Mouse (Mus musculus): Measurements from ENCODE around the gene Ppm1d. TPM values are rescaled to one million over a fixed set of nuclear protein-coding genes. Genes with fewer than 3 reads are reported as not detected.
A peak's percentile ranks its signal among the peaks of the same experiment; 100 is the strongest.

Ppm1d gene
- polyA plus RNA-seq, 2 experiments = 14.4 to 17.4 TPM

- no peak for DNase-seq (ENCODE audit: low spot score)
- no peak overlapping the region for H3K4me2 ChIP-seq (replicated peaks; ENCODE audit: low read depth, low read length, severe bottlenecking)
- no peak for ATAC-seq (ENCODE audit: low FRiP score, low read depth)
- no peak overlapping the region for H3K27ac ChIP-seq (replicated peaks; ENCODE audit: low read depth, low read length)
- no peak overlapping the region for H3K4me3 ChIP-seq (replicated peaks; ENCODE audit: low read length)
- no peaks in the 10 kb centered on the region for H3K4me1 ChIP-seq (ENCODE audit: control insufficient read depth, insufficient read depth, low read length)
- 94% methylated on average over 7 of the region's 7 CpGs for WGBS
- no peak overlapping the region for H3K9ac ChIP-seq (ENCODE audit: low read depth, low read length, severe bottlenecking)
- peaks cover 40% of the 10 kb centered on the region for H3K36me3 ChIP-seq (ENCODE audit: control insufficient read depth, insufficient read depth, low read length)
- H3K27me3 ChIP-seq (ENCODE audit: control insufficient read depth, insufficient read depth, low read length) = no peaks in the 10 kb centered on the region
- TF ChIP-seq POLR2A (IDR thresholded peaks at IDR 0.05; ENCODE audit: borderline replicate concordance, extremely low read depth, insufficient read depth, insufficient read length) = no peak
- H3K9me3 ChIP-seq (ENCODE audit: control insufficient read depth, low read length) = no peaks in the 10 kb centered on the region
Measured at GRCm38 (mm10) chr11:85329167-85329894, 18.3 kb downstream of the Ppm1d start.

- H3K9ac ChIP-seq (ENCODE audit: low read depth, low read length, severe bottlenecking) = no peak overlapping the region
- ATAC-seq (ENCODE audit: low FRiP score, low read depth) = no peak
- no peak overlapping the region for H3K27ac ChIP-seq (replicated peaks; ENCODE audit: low read depth, low read length)
- 45% methylated on average over 4 of the region's 4 CpGs for WGBS
- H3K36me3 ChIP-seq (ENCODE audit: control insufficient read depth, insufficient read depth, low read length) = peaks cover 64% of the 10 kb centered on the region
- no peaks in the 10 kb centered on the region for H3K27me3 ChIP-seq (ENCODE audit: control insufficient read depth, insufficient read depth, low read length)
- no peak overlapping the region for H3K4me2 ChIP-seq (replicated peaks; ENCODE audit: low read depth, low read length, severe bottlenecking)
- no peak overlapping the region for H3K4me3 ChIP-seq (replicated peaks; ENCODE audit: low read length)
- no peak for TF ChIP-seq POLR2A (IDR thresholded peaks at IDR 0.05; ENCODE audit: borderline replicate concordance, extremely low read depth, insufficient read depth, insufficient read length)
- no peaks in the 10 kb centered on the region for H3K4me1 ChIP-seq (ENCODE audit: control insufficient read depth, insufficient read depth, low read length)
- H3K9me3 ChIP-seq (ENCODE audit: control insufficient read depth, low read length) = no peaks in the 10 kb centered on the region
- no peak for DNase-seq (ENCODE audit: low spot score)
Measured at GRCm38 (mm10) chr11:85334778-85335177, 23.7 kb downstream of the Ppm1d start.

- no peak for ATAC-seq (ENCODE audit: low FRiP score, low read depth)
- WGBS = 95% methylated on average over 6 of the region's 6 CpGs
- no peak overlapping the region for H3K4me3 ChIP-seq (replicated peaks; ENCODE audit: low read length)
Measured at GRCm38 (mm10) chr11:85339173-85339831, 28.3 kb downstream of the Ppm1d start.

GRCm38 (mm10) chr11:85340070-85340616 is 29.1 kb downstream of the Ppm1d start:
- Histone ChIP-seq H3K4me3 (replicated peaks; ENCODE audit: low read length) (no peak overlapping the region), H3K9me3 (ENCODE audit: control insufficient read depth, low read length) (no peaks in the 10 kb centered on the region), H3K27ac (replicated peaks; ENCODE audit: low read depth, low read length) (no peak overlapping the region), H3K4me2 (replicated peaks; ENCODE audit: low read depth, low read length, severe bottlenecking) (no peak overlapping the region), H3K4me1 (ENCODE audit: control insufficient read depth, insufficient read depth, low read length) (no peaks in the 10 kb centered on the region), H3K36me3 (ENCODE audit: control insufficient read depth, insufficient read depth, low read length) (peaks cover 62% of the 10 kb centered on the region), H3K27me3 (ENCODE audit: control insufficient read depth, insufficient read depth, low read length) (no peaks in the 10 kb centered on the region), H3K9ac (ENCODE audit: low read depth, low read length, severe bottlenecking) (no peak overlapping the region)
- no peak for ATAC-seq (ENCODE audit: low FRiP score, low read depth)
- no peak for DNase-seq (ENCODE audit: low spot score)
- WGBS = 88% methylated on average over 7 of the region's 7 CpGs
- TF ChIP-seq POLR2A (IDR thresholded peaks at IDR 0.05; ENCODE audit: borderline replicate concordance, extremely low read depth, insufficient read depth, insufficient read length) = no peak

More at GRCm38 (mm10) chr11:85339173-85339831, 28.3 kb downstream of the Ppm1d start:
- DNase-seq (ENCODE audit: low spot score) = no peak
- H3K36me3 ChIP-seq (ENCODE audit: control insufficient read depth, insufficient read depth, low read length) = peaks cover 66% of the 10 kb centered on the region
- no peak for TF ChIP-seq POLR2A (IDR thresholded peaks at IDR 0.05; ENCODE audit: borderline replicate concordance, extremely low read depth, insufficient read depth, insufficient read length)
- no peak overlapping the region for H3K4me2 ChIP-seq (replicated peaks; ENCODE audit: low read depth, low read length, severe bottlenecking)
- no peak overlapping the region for H3K27ac ChIP-seq (replicated peaks; ENCODE audit: low read depth, low read length)
- H3K9me3 ChIP-seq (ENCODE audit: control insufficient read depth, low read length) = no peaks in the 10 kb centered on the region
- no peak overlapping the region for H3K9ac ChIP-seq (ENCODE audit: low read depth, low read length, severe bottlenecking)
- H3K27me3 ChIP-seq (ENCODE audit: control insufficient read depth, insufficient read depth, low read length) = no peaks in the 10 kb centered on the region
- H3K4me1 ChIP-seq (ENCODE audit: control insufficient read depth, insufficient read depth, low read length) = no peaks in the 10 kb centered on the region

- no peaks in the 10 kb centered on the region for H3K4me1 ChIP-seq (ENCODE audit: control insufficient read depth, insufficient read depth, low read length)
- peak within 1 kb of the TSS; percentile 59 for H3K4me3 ChIP-seq (replicated peaks; ENCODE audit: low read length)
- peak within 1 kb of the TSS; percentile 73 for H3K9ac ChIP-seq (ENCODE audit: low read depth, low read length, severe bottlenecking)
- peak within 1 kb of the TSS; percentile 73 for H3K4me2 ChIP-seq (replicated peaks; ENCODE audit: low read depth, low read length, severe bottlenecking)
- TF ChIP-seq POLR2A (IDR thresholded peaks at IDR 0.05; ENCODE audit: borderline replicate concordance, extremely low read depth, insufficient read depth, insufficient read length) = peak; percentile 47; the same call in 1 of the 2 replicates
- ATAC-seq (ENCODE audit: low FRiP score, low read depth) (peak; percentile 99), DNase-seq (ENCODE audit: low spot score) (peak; percentile 99)
- H3K27me3 ChIP-seq (ENCODE audit: control insufficient read depth, insufficient read depth, low read length) = no peaks in the 10 kb centered on the region
- WGBS = under 1% methylated on average over 45 of the region's 47 CpGs
- no peak within 1 kb of the TSS for H3K27ac ChIP-seq (replicated peaks; ENCODE audit: low read depth, low read length)
- no peaks in the 10 kb centered on the region for H3K36me3 ChIP-seq (ENCODE audit: control insufficient read depth, insufficient read depth, low read length)
- H3K9me3 ChIP-seq (ENCODE audit: control insufficient read depth, low read length) = no peaks in the 10 kb centered on the region
Measured at GRCm38 (mm10) chr11:85352539-85353380, 41.7 kb downstream of the Ppm1d start, which contains the start of gene Bcas3. Gene Bcas3 (plus strand): TSS chr11:85353167.

Data from limb, embryonic 14.5 days (tissue).